Mouse (Mus musculus): ENCODE data around the gene Rhbdl1. TPM values are rescaled to one million over a fixed set of nuclear protein-coding genes. Genes with fewer than 3 reads are reported as not detected.
"Not testable (repeated sequence)": the region's sequence is repeated elsewhere in the genome, so short reads cannot be mapped to it uniquely, and the experiment has no call there.

The Rhbdl1 gene
- total RNA-seq, 2 experiments from 2014 or later: 59.0 to 59.7 TPM

GRCm38 (mm10) chr17:25873405-25874147, 36.5 kb upstream of the Rhbdl1 start:
- intact Hi-C loops (cut with DNase I): no loop called here
- DNase-seq (ENCODE audit: low spot score in 2 of 2): no peak

- intact Hi-C loops (cut with DNase I): no loop called here
Measured at GRCm38 (mm10) chr17:25872676-25873075, 35.6 kb upstream of the Rhbdl1 start.

GRCm38 (mm10) chr17:25871566-25871965, 34.5 kb upstream of the Rhbdl1 start:
- not testable (repeated sequence) for DNase-seq (ENCODE audit: low spot score in 2 of 2)

More at GRCm38 (mm10) chr17:25872676-25873075, 35.6 kb upstream of the Rhbdl1 start:
- DNase-seq (ENCODE audit: low spot score in 2 of 2): no peak

GRCm38 (mm10) chr17:25869954-25870353, 32.9 kb upstream of the Rhbdl1 start:
- DNase-seq (ENCODE audit: low spot score in 2 of 2): no peak
- intact Hi-C loops (cut with DNase I): no loop called here

More at GRCm38 (mm10) chr17:25871566-25871965, 34.5 kb upstream of the Rhbdl1 start:
- intact Hi-C loops (cut with DNase I): not testable (repeated sequence)

- no peak for DNase-seq (ENCODE audit: low spot score in 2 of 2)
- intact Hi-C loops (cut with DNase I): no loop called here
Measured at GRCm38 (mm10) chr17:25869498-25869897, 32.4 kb upstream of the Rhbdl1 start.

- intact Hi-C loops (cut with DNase I): no loop called here
- DNase-seq (ENCODE audit: low spot score in 2 of 2): peak; percentile 81 to 86
Measured at GRCm38 (mm10) chr17:25868601-25869191, 31.6 kb upstream of the Rhbdl1 start, which contains the start of gene Mcrip2. Gene Mcrip2, minus strand, starts transcription at chr17:25868764.

GRCm38 (mm10) chr17:25867836-25868600, 30.9 kb upstream of the Rhbdl1 start:
- no peak for DNase-seq (ENCODE audit: low spot score in 2 of 2)
- intact Hi-C loops (cut with DNase I): no loop called here

GRCm38 (mm10) chr17:25867509-25867835, 30.4 kb upstream of the Rhbdl1 start:
- no peak for DNase-seq (ENCODE audit: low spot score in 2 of 2)
- intact Hi-C loops (cut with DNase I): no loop called here

- DNase-seq (ENCODE audit: low spot score in 2 of 2): no peak
- intact Hi-C loops (cut with DNase I): no loop called here
Measured at GRCm38 (mm10) chr17:25866172-25866571, 29.1 kb upstream of the Rhbdl1 start.

GRCm38 (mm10) chr17:25865288-25865687, 28.2 kb upstream of the Rhbdl1 start:
- DNase-seq (ENCODE audit: low spot score in 2 of 2): no peak
- intact Hi-C loops (cut with DNase I): no loop called here

- intact Hi-C loops (cut with DNase I): no loop called here
- no peak for DNase-seq (ENCODE audit: low spot score in 2 of 2)
Measured at GRCm38 (mm10) chr17:25864311-25864710, 27.2 kb upstream of the Rhbdl1 start.

- DNase-seq (ENCODE audit: low spot score in 2 of 2): no peak
- intact Hi-C loops (cut with DNase I): no loop called here
Measured at GRCm38 (mm10) chr17:25863681-25864080, 26.6 kb upstream of the Rhbdl1 start.

- no peak for DNase-seq (ENCODE audit: low spot score in 2 of 2)
- intact Hi-C loops (cut with DNase I): no loop called here
Measured at GRCm38 (mm10) chr17:25861704-25862612, 24.9 kb upstream of the Rhbdl1 start.

- peak; percentile 94 to 97 for DNase-seq (ENCODE audit: low spot score in 2 of 2)
- intact Hi-C loops (cut with DNase I): no loop called here
Measured at GRCm38 (mm10) chr17:25860832-25861703, 24.0 kb upstream of the Rhbdl1 start, which contains the start of gene Wdr90. Gene Wdr90, minus strand, starts transcription at chr17:25861501.

GRCm38 (mm10) chr17:25860229-25860628, 23.1 kb upstream of the Rhbdl1 start:
- intact Hi-C loops (cut with DNase I): no loop called here
- no peak for DNase-seq (ENCODE audit: low spot score in 2 of 2)

GRCm38 (mm10) chr17:25844396-25844901, 7.4 kb upstream of the Rhbdl1 start, which contains the start of gene Rhot2:
Gene Rhot2, minus strand, starts transcription at chr17:25844851.
- intact Hi-C loops (cut with DNase I): no loop called here
- peak; percentile 94 to 97 for DNase-seq (ENCODE audit: low spot score in 2 of 2)

GRCm38 (mm10) chr17:25843636-25844395, 6.7 kb upstream of the Rhbdl1 start:
- DNase-seq (ENCODE audit: low spot score in 2 of 2): peak; percentile 46 to 49

More at GRCm38 (mm10) chr17:25843636-25844395, 6.7 kb upstream of the Rhbdl1 start:
- intact Hi-C loops (cut with DNase I): no loop called here
